Mouse (Mus musculus) T-cell, adult 66 days (primary cell): Measurements from ENCODE around the gene Btbd35f1. TPM values are rescaled to one million over a fixed set of nuclear protein-coding genes. Genes with fewer than 3 reads are reported as not detected.

Experiments used
- total RNA-seq, 2 experiments: library from RNA; stranded (reverse); gene quantifications; 3 replicates in 1 of 2; 4 replicates in 1 of 2; pipeline ENCODE4 v1.2.4; 2023

Btbd35f1 gene
- not detected for total RNA-seq

DNA sequence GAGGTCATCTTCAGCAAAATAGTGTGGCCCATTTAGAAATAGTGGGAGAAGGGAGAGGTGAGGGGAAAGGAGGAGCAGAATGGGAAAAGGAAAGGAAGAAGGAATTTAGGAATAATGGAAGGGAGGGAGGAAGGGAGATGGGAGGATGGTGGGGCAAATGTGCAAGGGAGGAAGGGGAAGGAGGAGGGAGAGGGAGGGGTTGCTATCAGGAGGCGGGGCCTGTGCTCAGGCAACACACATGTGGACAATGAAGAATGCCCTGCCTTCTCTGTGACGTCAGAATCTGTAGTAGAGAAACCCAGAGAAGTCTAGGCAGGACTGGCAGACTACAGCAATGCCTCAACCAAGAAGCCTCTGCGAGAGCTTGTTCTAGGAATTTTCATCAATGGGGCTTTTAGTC lies at the start of gene Btbd35f1:
Btbd35f1 (plus strand) TSS at position 301 of the 400 bp plus-strand sequence.

Other genes with a start within 250 kb of the Btbd35f1 start
- gene Gm5926, start 90.7 kb downstream of the Btbd35f1 start, total RNA-seq = not detected
- not detected for gene Btbd35f21, start 166.1 kb downstream of the Btbd35f1 start, total RNA-seq